Mouse (Mus musculus): ENCODE data around the gene Lrrk1.

Lrrk1 gene

GRCm38 (mm10) chr7:66297656-66298021 is 90.5 kb downstream of the Lrrk1 start:
- DNase-seq: no peak

DNA sequence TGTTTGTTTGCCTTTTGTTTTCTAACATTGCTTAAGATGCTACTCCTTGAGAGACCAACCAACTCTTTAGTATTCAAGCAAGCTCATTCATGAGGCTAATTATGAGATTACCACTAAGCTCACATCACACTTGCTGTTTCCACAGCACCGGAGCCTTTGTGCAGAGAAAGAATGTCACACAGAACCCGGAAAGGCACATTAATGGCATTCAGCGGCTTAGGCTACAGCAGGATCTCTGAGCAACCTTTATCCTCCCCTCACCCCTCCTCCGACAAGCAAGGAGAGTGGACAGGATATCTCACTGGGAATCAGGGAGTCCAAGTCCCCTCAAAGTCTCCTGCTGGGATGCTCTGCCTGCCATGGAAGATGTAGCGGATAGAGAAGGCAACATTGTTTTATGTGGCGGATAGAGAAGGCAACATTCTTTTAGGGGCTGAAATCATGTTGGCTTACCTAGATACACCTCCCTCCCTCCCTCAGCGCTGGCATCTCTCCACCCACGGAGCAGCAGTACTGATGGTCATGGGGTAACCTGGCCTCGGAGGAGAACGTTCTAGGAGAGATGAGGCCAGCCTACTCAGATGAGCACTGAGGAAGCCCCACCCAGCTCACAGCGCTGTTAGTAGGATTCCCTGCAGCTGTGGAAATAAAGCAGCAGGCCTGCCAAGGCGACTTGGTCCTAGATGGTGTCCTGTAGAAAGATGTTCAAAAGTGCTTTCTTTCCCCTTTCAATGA is 91.1 kb downstream of the Lrrk1 start:
- DNase-seq: peak; percentile 65

- DNase-seq: peak; percentile 82
These were observed 95.4 kb downstream of the Lrrk1 start for GRCm38 (mm10) chr7:66292552-66293376.

- DNase-seq: no peak
These were observed 96.1 kb downstream of the Lrrk1 start for GRCm38 (mm10) chr7:66292010-66292409.

DNA sequence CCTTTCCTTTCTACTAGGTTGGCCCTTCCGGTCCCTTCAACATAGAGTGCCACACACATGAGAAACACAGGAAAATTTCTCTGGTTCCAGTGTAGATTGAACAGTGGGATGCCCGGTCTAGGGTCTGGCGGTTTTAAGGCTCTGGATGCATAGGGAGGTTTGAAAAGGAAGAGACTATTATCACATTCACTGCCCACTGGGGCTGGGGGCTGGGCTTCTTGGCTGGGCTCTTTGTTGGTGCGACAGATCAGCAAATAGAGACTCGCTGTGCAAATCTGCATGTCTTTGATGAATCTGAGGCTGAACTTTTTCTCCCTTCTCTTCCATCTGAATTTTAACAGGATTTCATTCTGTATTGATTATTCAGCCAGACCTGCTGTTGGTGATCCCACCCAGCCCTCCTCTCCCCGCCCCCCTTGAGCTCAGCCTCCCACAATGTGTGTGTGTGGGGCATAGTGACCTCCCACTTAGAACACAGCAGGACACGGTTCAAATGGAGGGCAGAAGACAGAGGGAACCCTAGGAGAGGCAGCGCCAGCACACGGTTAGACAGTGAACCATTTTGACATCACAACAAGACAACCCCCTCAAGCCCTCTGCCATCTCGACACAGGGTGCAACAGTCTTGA is 105.1 kb downstream of the Lrrk1 start:
- DNase-seq: peak; percentile 77

- DNase-seq: no peak
These were observed 105.9 kb downstream of the Lrrk1 start for GRCm38 (mm10) chr7:66282265-66282664.

GRCm38 (mm10) chr7:66278001-66278400 is 110.1 kb downstream of the Lrrk1 start:
- no peak for DNase-seq

DNA sequence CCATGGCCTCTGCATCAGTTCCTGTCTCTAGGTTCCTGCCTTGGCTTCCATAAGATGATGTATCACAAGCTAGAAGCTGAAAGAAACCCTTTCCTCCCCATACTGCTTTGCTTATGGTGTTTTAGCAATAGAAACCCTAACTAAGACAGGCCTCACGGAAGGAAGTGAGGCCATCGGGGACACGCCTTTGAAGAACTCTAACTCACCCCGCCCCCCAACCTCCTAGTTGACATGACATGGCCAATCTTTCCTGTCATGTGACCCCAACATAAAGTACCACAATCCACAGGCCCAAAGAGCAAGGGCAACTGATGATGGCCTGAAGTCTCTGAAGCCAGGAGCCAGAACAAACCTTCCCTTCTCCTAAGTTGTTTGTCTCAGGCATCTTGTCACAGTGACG is 114.7 kb downstream of the Lrrk1 start:
- no peak for DNase-seq

- DNase-seq: no peak
These were observed 116.9 kb downstream of the Lrrk1 start for GRCm38 (mm10) chr7:66271226-66271625.

DNA sequence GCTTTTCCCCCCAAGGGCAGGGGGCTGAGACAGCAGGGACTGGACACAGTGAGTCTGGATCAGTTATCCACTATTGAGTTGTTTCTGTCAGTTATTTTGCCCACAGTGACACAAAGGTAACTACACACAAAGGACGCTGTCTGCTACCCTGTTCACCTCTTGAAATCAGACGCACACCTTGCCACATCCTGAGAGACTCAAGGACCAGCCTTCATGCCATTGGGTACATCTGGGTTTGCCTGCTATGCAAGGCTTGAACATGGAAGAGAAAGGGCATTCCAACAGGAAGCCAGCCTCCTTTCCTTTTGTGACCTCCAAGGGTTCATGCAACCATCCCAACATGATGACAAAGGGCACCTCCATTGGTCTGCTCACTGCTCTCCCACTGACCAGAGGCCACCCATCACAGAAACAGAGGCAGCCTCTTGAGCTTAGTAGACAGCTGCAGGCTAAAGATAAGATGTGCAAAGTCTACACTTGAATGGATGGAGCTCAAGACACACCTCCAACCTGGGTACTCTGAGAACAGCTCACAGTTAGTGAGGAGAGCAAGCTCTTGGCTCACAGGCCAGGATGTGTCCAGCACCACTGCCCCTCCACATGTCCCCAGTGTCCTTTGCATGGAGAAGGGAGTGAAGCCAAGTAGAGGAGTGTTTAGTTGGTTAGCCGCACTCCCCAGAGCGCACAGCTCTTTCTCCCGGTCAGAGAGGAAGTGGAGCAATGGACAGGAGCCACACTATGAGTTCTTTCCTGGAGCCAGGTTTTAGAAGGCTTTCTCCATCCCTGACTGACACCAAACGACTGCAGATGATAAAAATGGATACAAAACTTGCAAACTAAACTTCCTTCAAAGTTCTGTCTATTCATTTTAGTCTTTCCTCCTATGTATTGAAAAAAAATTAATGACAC is 121.0 kb downstream of the Lrrk1 start:
- DNase-seq: no peak

DNA sequence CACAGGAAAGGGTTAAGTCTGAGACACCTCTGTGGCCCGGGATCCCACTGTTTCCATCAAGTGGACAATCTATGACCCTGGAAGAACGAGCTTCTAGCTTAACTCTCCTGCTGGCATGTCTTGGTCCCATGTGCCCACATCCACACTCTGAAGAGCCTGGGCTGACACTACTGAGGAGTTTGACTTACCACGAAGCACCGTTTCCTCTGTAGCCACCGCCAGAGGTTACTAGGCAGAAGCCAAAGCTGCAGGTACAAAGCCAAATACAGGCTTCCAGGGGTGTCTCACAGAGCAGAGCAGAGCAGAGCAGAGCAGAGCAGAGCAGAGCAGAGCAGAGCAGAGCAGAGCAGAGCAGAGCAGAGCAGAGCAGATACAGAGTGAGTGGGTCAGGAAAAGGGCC is 124.7 kb downstream of the Lrrk1 start:
- no peak for DNase-seq

GRCm38 (mm10) chr7:66262570-66263156 is 125.5 kb downstream of the Lrrk1 start:
- DNase-seq: no peak

DNA sequence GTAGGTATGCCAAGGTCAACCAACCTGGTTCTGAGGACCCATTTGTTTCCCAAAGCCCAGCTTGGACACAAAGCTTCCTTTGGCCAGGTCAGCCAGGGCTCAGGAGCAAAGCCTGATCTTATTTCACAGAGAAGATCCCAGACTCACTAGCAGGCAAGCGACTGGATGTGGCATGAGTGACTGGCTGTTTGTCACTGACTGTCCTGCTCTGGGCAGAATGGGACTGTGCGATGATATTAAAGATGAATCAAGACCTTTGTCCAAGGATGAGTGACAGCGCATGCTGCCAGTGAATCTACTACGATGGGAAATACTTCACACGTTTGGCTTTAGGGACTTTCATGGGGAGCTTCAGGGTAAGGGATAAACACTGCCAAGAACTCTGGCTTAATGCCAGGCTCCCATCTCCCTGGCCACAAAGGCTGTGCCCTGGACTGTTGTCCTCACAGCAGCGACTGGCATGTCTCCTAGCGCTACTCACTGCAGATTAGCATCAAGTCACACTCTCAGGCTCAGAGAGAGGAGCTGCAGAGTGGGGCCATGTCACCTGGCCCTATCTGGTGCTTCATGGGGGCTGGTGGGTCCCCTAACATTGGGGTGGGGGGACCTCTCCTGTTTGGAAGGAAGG is 127.3 kb downstream of the Lrrk1 start:
- DNase-seq: peak; percentile 82

DNA sequence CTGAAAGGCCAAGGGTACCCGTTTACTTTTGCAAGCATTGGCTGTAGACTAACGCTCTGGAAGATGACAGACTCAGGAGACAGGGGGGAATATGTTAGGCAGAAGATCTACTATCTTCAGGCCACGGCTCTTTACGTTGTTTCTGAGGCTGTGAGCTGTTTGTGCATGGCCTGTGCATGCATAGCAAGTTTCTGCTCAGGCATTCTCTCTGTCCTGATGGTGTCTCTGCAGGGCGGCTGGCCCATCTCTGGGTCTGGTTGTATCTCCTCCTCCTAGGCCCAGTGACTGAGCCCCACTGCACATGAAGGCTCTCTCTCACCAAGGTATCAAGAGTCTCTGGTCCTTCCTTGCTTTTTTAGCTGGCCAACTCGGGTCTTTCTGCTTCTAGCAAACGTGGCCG is 127.9 kb downstream of the Lrrk1 start:
- no peak for DNase-seq

- DNase-seq: no peak
These were observed 128.5 kb downstream of the Lrrk1 start for GRCm38 (mm10) chr7:66259436-66260206.

DNA sequence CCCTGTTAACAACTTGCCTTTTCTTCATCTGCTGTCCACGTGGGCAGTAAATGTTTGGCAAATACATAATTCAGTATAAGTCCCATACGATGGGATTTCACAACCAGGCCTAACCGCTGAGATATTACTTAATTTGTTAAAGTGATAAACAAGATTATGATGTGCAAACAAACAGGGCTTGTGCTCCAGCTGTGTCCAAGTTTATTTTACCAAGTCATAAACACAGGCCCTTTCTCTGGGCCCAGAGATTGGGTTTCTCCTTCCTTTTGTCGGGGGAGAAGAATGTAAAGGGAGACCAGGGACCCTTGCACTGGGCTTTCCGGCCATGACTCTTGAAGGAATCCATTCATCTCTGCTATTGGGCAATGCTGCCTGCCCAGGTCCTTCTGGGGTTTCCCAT is 129.2 kb downstream of the Lrrk1 start:
- no peak for DNase-seq

- DNase-seq: no peak
These were observed 130.9 kb downstream of the Lrrk1 start for GRCm38 (mm10) chr7:66257232-66257631.

DNA sequence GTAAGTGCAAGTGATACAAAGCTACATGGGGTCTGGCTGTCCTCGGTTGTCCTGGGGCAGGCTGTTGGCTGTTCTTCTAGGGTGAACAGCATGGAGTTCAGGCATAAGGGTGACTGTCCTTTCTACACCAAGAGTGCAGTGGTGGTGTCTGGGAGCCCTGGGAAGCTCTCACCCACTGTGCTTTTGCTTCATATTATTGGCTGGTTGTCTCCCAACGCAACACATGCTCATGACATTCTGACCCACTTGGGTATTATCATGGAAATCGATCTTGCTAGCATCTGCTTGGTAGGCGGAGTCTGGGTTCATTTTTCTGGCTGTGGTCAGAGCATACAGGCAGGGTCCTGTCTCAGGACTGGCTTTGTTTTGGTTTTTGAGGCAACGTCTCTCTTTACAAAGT is 131.7 kb downstream of the Lrrk1 start:
- DNase-seq: no peak

- no peak for DNase-seq
These were observed 133.2 kb downstream of the Lrrk1 start for GRCm38 (mm10) chr7:66254993-66255392.

- no peak for DNase-seq
These were observed 134.0 kb downstream of the Lrrk1 start for GRCm38 (mm10) chr7:66253975-66254651.
